Mouse (Mus musculus): ENCODE measurements around the gene Gnl2.

DNA sequence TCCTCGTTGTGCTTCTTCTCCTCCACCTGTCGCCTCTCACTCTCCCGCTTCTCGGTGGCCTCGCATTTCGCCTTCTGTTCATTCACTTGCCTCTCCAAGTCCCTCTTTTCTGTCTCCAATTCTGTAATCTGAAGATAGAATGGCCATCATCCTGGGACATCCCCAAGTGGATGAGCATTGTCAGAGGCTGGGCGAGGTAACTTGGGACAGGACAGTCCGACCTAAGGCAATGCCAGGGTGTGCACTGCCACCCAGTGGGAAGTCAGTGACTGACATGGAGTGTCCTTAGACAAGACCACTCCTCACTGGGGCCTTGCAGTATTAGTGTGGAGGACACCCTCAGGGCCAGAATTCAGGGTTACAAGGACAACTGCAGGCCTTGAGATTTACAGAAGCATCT is 42.6 kb downstream of the Gnl2 start:
- peak; percentile 25; the same call in 1 of the 2 replicates for TF ChIP-seq CTCF (IDR thresholded peaks at IDR 0.05; ENCODE audit: insufficient read depth, low read depth, low read length)
- no peak for TF ChIP-seq POLR2A (IDR thresholded peaks at IDR 0.05; ENCODE audit: insufficient read depth, low read depth, low read length)
